Mouse (Mus musculus): ENCODE measurements at regions not wholly inside any gene's neighbourhood (a gene's known extent, or its start where the extent isn't known, plus 50 kb on each side); places are given as distances from the start of the nearest gene placed in this dataset.

- TF ChIP-seq CTCF (IDR thresholded peaks at IDR 0.05; ENCODE audit: insufficient read depth, low read length) (no peak), POLR2A (IDR thresholded peaks at IDR 0.05; ENCODE audit: borderline replicate concordance, extremely low read depth, low read depth, low read length) (no peak)
Measured at GRCm38 (mm10) chr7:66493216-66493885, 66.0 kb upstream of the Aldh1a3 start.

Data from lung, adult 2 months (tissue).